ENCODE assay signal across 12 mouse cellular contexts in genomic region chr11:16546421-16547163, GRCm38 (mm10). TPM values are rescaled to one million over a fixed set of nuclear protein-coding genes. Genes with fewer than 3 reads are reported as not detected.
DNase-seq lines count a peak whose midpoint lies in the region; ATAC-seq and TF ChIP-seq lines count a peak whose summit lies in the region.
"Had no signal": no experiment of that assay in that cellular context is flagged by ENCODE, and none has a peak within 500 bp of the region (broad histone marks: within the 10 kb centered on the region; RNA-seq: fewer than 3 reads in every experiment).

No protein-coding gene starts in this region.

- H3K27me3 ChIP-seq in lung, embryonic 14.5 days (ENCODE audit: insufficient read depth, low read length), result no peaks in the 10 kb centered on the region

- no peak overlapping the region for H3K27ac ChIP-seq in lung, embryonic 14.5 days (ENCODE audit: low read depth)

- TF ChIP-seq CTCF in lung, embryonic 14.5 days (IDR thresholded peaks at IDR 0.05; ENCODE audit: low read depth), result no peak

- WGBS in lung, embryonic 14.5 days, result 52% methylated on average over 5 of the region's 5 CpGs

- no peak for ATAC-seq in lung, embryonic 14.5 days (ENCODE audit: insufficient read depth)
- no peak for ATAC-seq in granulocyte monocyte progenitor cell, adult 5-6 weeks (replicated peaks; ENCODE audit: poor library complexity, severe bottlenecking)
- ATAC-seq: forebrain, postnatal 0 days; intestine, postnatal 0 days had no signal

- H3K4me1 ChIP-seq in lung, embryonic 14.5 days (ENCODE audit: insufficient read depth), result no peaks in the 10 kb centered on the region

- intact Hi-C loops in heart, postnatal 36 days (cut with DNase I), result no loop called here

- no peaks in the 10 kb centered on the region for H3K36me3 ChIP-seq in lung, embryonic 14.5 days (ENCODE audit: insufficient read depth)

- H3K9ac ChIP-seq in lung, embryonic 14.5 days, result no peak overlapping the region
- H3K9ac ChIP-seq: forebrain, postnatal 0 days had no signal

- H3K9me3 ChIP-seq in lung, embryonic 14.5 days (ENCODE audit: low read depth, low read length), result no peaks in the 10 kb centered on the region

- H3K4me2 ChIP-seq in lung, embryonic 14.5 days, result no peak overlapping the region

- DNase-seq in lung, embryonic 14.5 days, result peak; percentile 37
- DNase-seq in lung, postnatal 4 days, result no peak
- peak; percentile 68 for DNase-seq in adipocyte (ENCODE audit: low spot score)
- DNase-seq in gastrocnemius, adult 18-20 months (ENCODE audit: low spot score), result peak; percentile 59
- DNase-seq in heart, postnatal 36 days, result peak; percentile 35 to 44
- DNase-seq in cerebellum, postnatal 25 days, result no peak
- DNase-seq: cerebellum, adult 11 months; forebrain, postnatal 0 days; left cerebral cortex, postnatal 4 days; thymus, postnatal 25 days had no signal

- H3K4me3 ChIP-seq in lung, embryonic 14.5 days (ENCODE audit: low read depth, low read length), result no peak overlapping the region

RNA-seq across cellular contexts. Expression of gene Sec61g, which starts 38.3 kb away (rescaled TPM):
- polyA plus RNA-seq in lung, embryonic 14.5 days (2014; fragmentation: Nextera tagmentation; extraction: Ambion mirVana), result 34.4 and 41.8 TPM in 2 replicates
- total RNA-seq in gastrocnemius, adult 18-20 months (2021), result 1 to 10 TPM; 2.9 to 4.2 TPM
- 1 to 10 TPM; 2.2 to 3.7 TPM for total RNA-seq in heart, postnatal 36 days (2021)
- total RNA-seq in granulocyte monocyte progenitor cell, adult 5-6 weeks (2014; fragmentation: Nextera tagmentation), result 9.8 and 22.8 TPM in 2 replicates
- 32.5 and 42.1 TPM in 2 replicates for total RNA-seq in granulocyte monocyte progenitor cell, adult 5-6 weeks (2017)

Comparison
In these comparisons a context has a peak if more than half of its experiments do, and no peak if none do; other contexts are left out.
1. DNase-seq: peak in lung, embryonic 14.5 days (single experiment), adipocyte (single experiment), gastrocnemius, adult 18-20 months (single experiment) and heart, postnatal 36 days (2 of 2); none in lung, postnatal 4 days (0 of 2) and cerebellum, postnatal 25 days (0 of 2).